Mouse (Mus musculus): ENCODE measurements around the gene Kcns3. TPM values are rescaled to one million over a fixed set of nuclear protein-coding genes. Genes with fewer than 3 reads are reported as not detected.
A peak's percentile ranks its signal among the peaks of the same experiment; 100 is the strongest.

The Kcns3 gene
- 0.29 TPM in 1 of 3 replicates, not detected in the others for total RNA-seq (2017)

- no peak for ATAC-seq (replicated peaks; ENCODE audit: insufficient number of reproducible peaks, low FRiP score, low TSS enrichment, poor library complexity, severe bottlenecking)
These were observed at the start of gene Kcns3 for GRCm38 (mm10) chr12:11151015-11151414. Kcns3 (minus strand) TSS chr12:11151056.

GRCm38 (mm10) chr12:11198551-11198950 lies 47.7 kb upstream of the Kcns3 start:
- no peak for ATAC-seq (replicated peaks; ENCODE audit: insufficient number of reproducible peaks, low FRiP score, low TSS enrichment, poor library complexity, severe bottlenecking)

GRCm38 (mm10) chr12:11198026-11198425 lies 47.2 kb upstream of the Kcns3 start:
- no peak for ATAC-seq (replicated peaks; ENCODE audit: insufficient number of reproducible peaks, low FRiP score, low TSS enrichment, poor library complexity, severe bottlenecking)

- ATAC-seq (replicated peaks; ENCODE audit: insufficient number of reproducible peaks, low FRiP score, low TSS enrichment, poor library complexity, severe bottlenecking) = no peak
These were observed 46.0 kb upstream of the Kcns3 start for GRCm38 (mm10) chr12:11196830-11197229.

- peak; percentile 85 for ATAC-seq (replicated peaks; ENCODE audit: insufficient number of reproducible peaks, low FRiP score, low TSS enrichment, poor library complexity, severe bottlenecking)
These were observed 45.3 kb upstream of the Kcns3 start for GRCm38 (mm10) chr12:11196142-11196597.

GRCm38 (mm10) chr12:11195031-11195430 lies 44.2 kb upstream of the Kcns3 start:
- no peak for ATAC-seq (replicated peaks; ENCODE audit: insufficient number of reproducible peaks, low FRiP score, low TSS enrichment, poor library complexity, severe bottlenecking)

- ATAC-seq (replicated peaks; ENCODE audit: insufficient number of reproducible peaks, low FRiP score, low TSS enrichment, poor library complexity, severe bottlenecking) = peak; percentile 84
These were observed 27.8 kb upstream of the Kcns3 start for GRCm38 (mm10) chr12:11178486-11179154.

GRCm38 (mm10) chr12:11177408-11178394 lies 26.8 kb upstream of the Kcns3 start:
- ATAC-seq (replicated peaks; ENCODE audit: insufficient number of reproducible peaks, low FRiP score, low TSS enrichment, poor library complexity, severe bottlenecking) = no peak

GRCm38 (mm10) chr12:11158670-11159069 lies 7.8 kb upstream of the Kcns3 start:
- ATAC-seq (replicated peaks; ENCODE audit: insufficient number of reproducible peaks, low FRiP score, low TSS enrichment, poor library complexity, severe bottlenecking) = no peak

GRCm38 (mm10) chr12:11155123-11155522 lies 4.3 kb upstream of the Kcns3 start:
- ATAC-seq (replicated peaks; ENCODE audit: insufficient number of reproducible peaks, low FRiP score, low TSS enrichment, poor library complexity, severe bottlenecking) = no peak

GRCm38 (mm10) chr12:11153587-11153986 lies 2.7 kb upstream of the Kcns3 start:
- no peak for ATAC-seq (replicated peaks; ENCODE audit: insufficient number of reproducible peaks, low FRiP score, low TSS enrichment, poor library complexity, severe bottlenecking)

- no peak for ATAC-seq (replicated peaks; ENCODE audit: insufficient number of reproducible peaks, low FRiP score, low TSS enrichment, poor library complexity, severe bottlenecking)
These were observed 492 bp downstream of the Kcns3 start for GRCm38 (mm10) chr12:11150192-11150935.

- no peak for ATAC-seq (replicated peaks; ENCODE audit: insufficient number of reproducible peaks, low FRiP score, low TSS enrichment, poor library complexity, severe bottlenecking)
These were observed 1.2 kb downstream of the Kcns3 start for GRCm38 (mm10) chr12:11149421-11150191.

- ATAC-seq (replicated peaks; ENCODE audit: insufficient number of reproducible peaks, low FRiP score, low TSS enrichment, poor library complexity, severe bottlenecking) = no peak
These were observed 1.8 kb downstream of the Kcns3 start for GRCm38 (mm10) chr12:11149121-11149420.

GRCm38 (mm10) chr12:11144894-11145293 lies 6.0 kb downstream of the Kcns3 start:
- ATAC-seq (replicated peaks; ENCODE audit: insufficient number of reproducible peaks, low FRiP score, low TSS enrichment, poor library complexity, severe bottlenecking) = no peak

- ATAC-seq (replicated peaks; ENCODE audit: insufficient number of reproducible peaks, low FRiP score, low TSS enrichment, poor library complexity, severe bottlenecking) = no peak
These were observed 18.4 kb downstream of the Kcns3 start for GRCm38 (mm10) chr12:11132418-11132817.

- ATAC-seq (replicated peaks; ENCODE audit: insufficient number of reproducible peaks, low FRiP score, low TSS enrichment, poor library complexity, severe bottlenecking) = no peak
These were observed 21.7 kb downstream of the Kcns3 start for GRCm38 (mm10) chr12:11129188-11129587.

- no peak for ATAC-seq (replicated peaks; ENCODE audit: insufficient number of reproducible peaks, low FRiP score, low TSS enrichment, poor library complexity, severe bottlenecking)
These were observed 24.6 kb downstream of the Kcns3 start for GRCm38 (mm10) chr12:11126186-11126759.

Measured in monocyte, adult 5-6 weeks (primary cell).